Mouse (Mus musculus) kidney, adult 10 weeks (tissue): ENCODE results near the gene Ankrd34b. TPM values are rescaled to one million over a fixed set of nuclear protein-coding genes. Genes with fewer than 3 reads are reported as not detected.

Source experiments
- polyA plus RNA-seq: library from polyadenylated mRNA; stranded (reverse); fragments of 350-450 nt; fragmentation: Illumina TruSeq; extraction: RNeasy Lipid Tissue Mini Kit (QIAGEN cat#74804); gene quantifications from one replicate; pipeline ENCODE4 v1.2.3, GENCODE M21; 2014; ENCODE audit warnings: low read depth, low replicate concordance

Ankrd34b gene
- polyA plus RNA-seq: 1.5 TPM

DNA sequence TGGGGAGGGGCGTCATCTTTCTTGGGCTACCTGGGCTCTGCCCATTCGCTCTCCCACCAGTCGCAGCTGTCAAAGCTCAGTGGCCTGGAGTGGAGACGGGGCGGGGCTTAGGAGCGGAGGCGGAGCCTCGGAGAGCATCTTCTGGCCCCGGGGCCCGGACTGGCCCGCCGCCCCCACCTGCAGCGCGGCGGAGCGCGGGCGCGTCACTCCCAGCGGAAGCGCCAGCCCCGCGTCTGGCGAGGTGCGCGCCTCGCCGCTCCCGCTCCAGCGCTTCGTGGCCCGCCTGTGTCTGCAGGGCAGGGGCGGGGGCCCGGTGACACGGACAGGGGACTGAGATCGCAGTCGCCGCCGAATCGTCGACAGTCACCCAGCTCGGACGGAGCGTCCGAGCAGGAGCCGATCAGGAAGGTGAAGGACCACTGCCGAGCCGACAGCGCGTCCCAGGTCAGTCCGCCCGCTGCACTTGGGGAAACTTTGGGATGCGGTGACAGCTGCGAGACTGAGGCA lies at the start of gene Ankrd34b:
Gene Ankrd34b, plus strand, starts transcription at position 139 of the 507 bp plus-strand sequence.

DNA sequence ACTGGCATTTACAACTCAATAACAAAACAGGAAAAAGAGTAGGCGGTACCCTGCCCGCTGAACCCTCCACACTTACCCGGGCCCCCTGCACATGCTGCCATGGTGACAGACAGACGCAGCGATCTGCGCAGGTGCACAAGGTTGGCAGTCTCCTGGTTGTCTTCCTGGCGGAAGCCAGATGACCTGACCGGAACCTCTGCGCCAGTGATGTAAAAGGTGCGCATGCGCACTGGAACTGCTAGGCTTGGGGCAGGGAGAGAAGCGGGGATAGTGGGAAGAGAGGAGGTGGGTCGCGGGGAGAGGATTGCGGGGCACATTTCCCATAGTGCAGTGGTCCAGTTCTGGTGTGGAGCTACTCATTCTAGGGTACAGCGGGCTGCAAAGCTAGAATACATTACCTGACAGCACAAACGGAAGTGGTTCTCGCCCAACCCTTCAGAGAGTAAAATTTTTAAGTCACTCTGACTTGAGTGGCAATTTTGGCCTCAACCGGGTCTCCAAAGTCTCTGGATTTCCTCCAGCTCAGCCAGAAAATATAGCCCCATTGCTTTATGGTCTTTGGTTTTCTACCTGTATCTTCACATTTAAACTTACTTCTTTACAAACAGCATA lies 58.3 kb downstream of the Ankrd34b start, which contains the start of gene Fam151b:
Gene Fam151b, minus strand, starts transcription at position 164 of the 612 bp plus-strand sequence.

Other genes with a start within 250 kb of the Ankrd34b start
- not detected for gene Gm20379, start 119.9 kb upstream of the Ankrd34b start, polyA plus RNA-seq
- gene Dhfr, start 71.2 kb upstream of the Ankrd34b start, polyA plus RNA-seq: 66.0 TPM
- 38.7 TPM for gene Msh3, start 70.9 kb upstream of the Ankrd34b start, polyA plus RNA-seq
- gene Fam151b, start 58.1 kb downstream of the Ankrd34b start, polyA plus RNA-seq: 19.6 TPM
- 48.1 TPM for gene Zfyve16, start 105.0 kb downstream of the Ankrd34b start, polyA plus RNA-seq
- gene Spz1, start 150.3 kb downstream of the Ankrd34b start, polyA plus RNA-seq: not detected
- gene Serinc5, start 185.2 kb downstream of the Ankrd34b start, polyA plus RNA-seq: 14.9 TPM